Mouse (Mus musculus) ES-Bruce4 (cell line): ENCODE measurements around the gene Aanat.

Experiments used
- CTCF ChIP-seq: IDR thresholded peaks from one replicate; pipeline ENCODE4 v1.8.1; 2011; ENCODE audit warnings: low read depth, low read length
- EP300 ChIP-seq: IDR thresholded peaks from 2 replicates; pipeline ENCODE4 v1.6.1; 2011; ENCODE audit warnings: low read depth, low read length; ENCODE audit not compliant: insufficient read depth
- POLR2A ChIP-seq: IDR thresholded peaks from one replicate; pipeline ENCODE4 v1.8.1; 2011; ENCODE audit warnings: low read length; ENCODE audit not compliant: insufficient read depth

DNA sequence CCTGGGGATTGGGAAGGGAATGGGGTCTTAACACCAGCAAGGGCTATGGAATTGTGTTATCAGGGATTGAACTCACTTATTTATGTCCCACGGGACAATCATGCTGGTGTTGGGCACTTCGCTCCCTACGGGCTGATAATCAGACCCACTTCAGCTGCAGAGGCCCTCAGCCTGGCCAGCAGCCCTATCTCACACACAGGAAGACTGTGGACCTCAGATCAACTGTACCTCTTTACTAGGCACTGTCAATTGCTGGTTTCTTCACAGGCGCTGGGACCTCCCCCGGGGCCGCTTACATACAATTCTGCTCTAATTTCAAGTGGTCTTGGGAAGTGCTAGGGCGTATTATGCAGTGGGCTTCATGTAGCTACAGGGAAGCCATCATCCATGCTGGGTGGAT, 49.5 kb upstream of the Aanat start:
- no peak for TF ChIP-seq POLR2A
- no peak for TF ChIP-seq EP300
- no peak for TF ChIP-seq CTCF
